Mouse (Mus musculus): ENCODE measurements around the gene Zbtb11.

DNA sequence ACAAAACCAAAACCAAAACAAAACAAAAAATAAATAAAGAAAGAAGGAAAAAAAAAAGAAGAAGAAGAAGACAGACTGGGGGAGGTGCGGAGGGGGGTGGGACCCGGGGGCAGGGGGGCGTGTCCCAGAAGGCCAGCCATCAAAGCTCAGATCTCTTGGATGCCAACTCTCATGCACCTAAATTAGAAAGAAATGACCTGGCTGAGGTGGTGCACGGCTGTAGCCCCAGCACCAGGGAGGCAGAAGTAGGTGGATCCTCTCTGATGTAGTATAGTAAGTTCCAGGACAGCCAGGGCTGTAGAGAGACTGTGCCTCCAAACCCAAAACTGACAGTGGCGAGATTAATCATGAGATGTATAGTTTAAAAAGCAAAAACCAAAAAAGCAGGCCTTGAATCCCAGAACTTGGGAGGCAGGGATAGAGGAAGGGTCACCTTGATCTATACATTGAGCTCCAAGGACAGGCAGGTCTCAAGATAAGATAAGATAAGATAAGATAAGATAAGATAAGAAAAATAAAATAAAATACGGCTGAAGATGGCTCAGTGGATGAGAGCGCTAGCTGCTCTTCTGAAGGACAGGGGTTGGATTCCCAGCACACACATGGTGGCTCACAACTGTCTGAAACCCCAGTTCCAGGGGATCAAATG lies 21.9 kb upstream of the Zbtb11 start:
- TF ChIP-seq MXI1 (IDR thresholded peaks at IDR 0.05; ENCODE audit: low read depth, low read length) (no peak), EP300 (IDR thresholded peaks at IDR 0.05; ENCODE audit: low read depth in 1 of 2, low read length in 2 of 2) (no peak), CTCF (IDR thresholded peaks at IDR 0.05 in 2 of 3, conservative IDR thresholded peaks at IDR 0.05 in 1 of 3; ENCODE audit: control insufficient read depth in 1 of 3, insufficient read depth in 1 of 3, low read depth in 2 of 3, low read length in 3 of 3, poor library complexity in 1 of 3, severe bottlenecking in 1 of 3) (no peak), MAFK (IDR thresholded peaks at IDR 0.05; ENCODE audit: borderline replicate concordance, low read depth, low read length) (no peak), RCOR1 (IDR thresholded peaks at IDR 0.05; ENCODE audit: low read depth, low read length) (no peak), E2F4 (IDR thresholded peaks at IDR 0.05; ENCODE audit: borderline replicate concordance, low read depth, low read length) (no peak), USF1 (IDR thresholded peaks at IDR 0.05; ENCODE audit: low read depth, low read length) (no peak), ZNF384 (IDR thresholded peaks at IDR 0.05; ENCODE audit: low read depth, low read length) (no peak)

Measured in MEL (cell line).